Mouse (Mus musculus): ENCODE results near the gene Limk2.

The Limk2 gene

DNA sequence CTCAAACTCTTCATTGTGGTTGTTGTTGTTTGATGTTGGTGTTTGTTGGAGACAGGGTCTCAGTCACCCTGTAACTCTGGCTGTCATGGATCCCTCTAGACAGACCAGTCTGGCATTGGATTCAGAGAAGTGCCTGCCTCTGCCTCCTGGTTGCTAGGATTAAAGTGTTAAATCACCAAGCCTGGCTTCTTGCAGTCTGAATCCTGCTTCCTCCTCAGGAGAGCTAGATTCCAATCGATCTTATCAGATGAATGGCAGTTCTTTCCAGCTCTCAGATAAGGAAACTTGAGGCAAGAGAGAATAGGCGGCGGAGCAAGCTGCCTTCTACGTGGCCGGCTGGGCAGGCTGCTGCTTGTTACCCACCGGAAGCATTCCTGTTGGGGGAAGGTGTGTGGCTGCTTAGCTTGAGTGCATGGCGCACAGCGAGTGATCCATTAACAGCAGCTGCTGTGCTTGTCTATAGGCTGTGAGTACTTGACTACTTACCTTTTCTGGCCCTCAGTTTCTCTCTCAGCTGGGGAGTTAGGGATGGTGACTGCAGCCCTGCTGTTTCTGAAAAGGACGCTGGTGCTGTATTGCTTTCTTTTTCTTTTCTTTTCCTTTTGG is 74.2 kb downstream of the Limk2 start:
- no peak for DNase-seq (ENCODE audit: low read depth, low spot score)

DNA sequence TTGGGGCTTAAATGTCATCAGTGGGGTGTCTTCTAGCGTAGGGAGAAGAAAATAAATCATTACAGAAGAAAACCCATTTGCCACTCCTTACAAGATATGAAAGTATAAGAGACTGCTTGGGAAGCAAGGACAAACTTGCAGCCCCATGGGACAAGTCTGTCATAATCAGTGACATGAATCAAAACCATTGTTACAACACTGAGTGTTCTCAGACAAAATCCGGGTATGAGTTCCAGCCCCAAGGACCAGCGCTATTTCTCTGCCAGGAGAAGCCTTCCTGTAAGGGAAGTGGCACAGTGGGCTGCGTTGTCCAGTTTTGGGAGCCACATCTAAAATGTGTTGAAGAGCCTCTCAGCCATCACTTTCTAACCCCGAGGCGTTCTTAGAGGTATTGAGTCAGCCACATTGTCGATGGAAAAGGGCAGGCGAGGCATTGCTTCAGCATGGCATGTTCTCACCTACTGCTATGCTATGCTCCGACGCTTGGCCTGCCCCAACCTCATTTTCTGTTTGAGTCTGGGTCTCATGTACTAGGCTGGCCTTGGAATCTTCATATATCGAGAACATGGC is 74.8 kb downstream of the Limk2 start:
- no peak for DNase-seq (ENCODE audit: low read depth, low spot score)

DNA sequence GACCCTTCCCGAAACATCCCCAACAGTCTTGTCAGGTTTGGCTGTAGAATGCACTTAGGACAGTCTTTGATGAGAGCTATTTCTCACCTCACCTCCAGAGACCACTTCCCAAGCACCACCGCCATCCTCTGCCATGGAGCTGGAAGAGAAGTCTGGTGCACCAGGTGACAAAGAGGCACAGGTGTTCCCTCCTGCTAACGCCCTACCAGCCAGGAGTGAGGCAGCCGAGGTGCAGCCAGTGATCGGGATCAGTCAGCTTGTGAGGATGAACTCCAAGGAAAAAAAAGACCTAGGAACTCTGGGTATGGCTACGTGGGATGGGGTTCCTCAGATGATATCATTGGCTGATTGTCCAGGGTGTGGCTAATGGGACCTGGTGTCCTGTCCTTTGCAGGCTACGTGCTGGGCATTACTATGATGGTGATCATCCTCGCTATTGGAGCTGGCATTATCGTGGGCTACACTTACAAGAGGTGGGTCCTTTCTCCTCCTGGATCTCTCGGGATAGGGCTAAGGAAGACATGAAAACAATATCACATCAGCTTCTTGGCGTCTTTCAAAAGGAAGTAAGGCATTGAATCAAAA is 75.8 kb downstream of the Limk2 start:
- DNase-seq (ENCODE audit: low read depth, low spot score): no peak

DNA sequence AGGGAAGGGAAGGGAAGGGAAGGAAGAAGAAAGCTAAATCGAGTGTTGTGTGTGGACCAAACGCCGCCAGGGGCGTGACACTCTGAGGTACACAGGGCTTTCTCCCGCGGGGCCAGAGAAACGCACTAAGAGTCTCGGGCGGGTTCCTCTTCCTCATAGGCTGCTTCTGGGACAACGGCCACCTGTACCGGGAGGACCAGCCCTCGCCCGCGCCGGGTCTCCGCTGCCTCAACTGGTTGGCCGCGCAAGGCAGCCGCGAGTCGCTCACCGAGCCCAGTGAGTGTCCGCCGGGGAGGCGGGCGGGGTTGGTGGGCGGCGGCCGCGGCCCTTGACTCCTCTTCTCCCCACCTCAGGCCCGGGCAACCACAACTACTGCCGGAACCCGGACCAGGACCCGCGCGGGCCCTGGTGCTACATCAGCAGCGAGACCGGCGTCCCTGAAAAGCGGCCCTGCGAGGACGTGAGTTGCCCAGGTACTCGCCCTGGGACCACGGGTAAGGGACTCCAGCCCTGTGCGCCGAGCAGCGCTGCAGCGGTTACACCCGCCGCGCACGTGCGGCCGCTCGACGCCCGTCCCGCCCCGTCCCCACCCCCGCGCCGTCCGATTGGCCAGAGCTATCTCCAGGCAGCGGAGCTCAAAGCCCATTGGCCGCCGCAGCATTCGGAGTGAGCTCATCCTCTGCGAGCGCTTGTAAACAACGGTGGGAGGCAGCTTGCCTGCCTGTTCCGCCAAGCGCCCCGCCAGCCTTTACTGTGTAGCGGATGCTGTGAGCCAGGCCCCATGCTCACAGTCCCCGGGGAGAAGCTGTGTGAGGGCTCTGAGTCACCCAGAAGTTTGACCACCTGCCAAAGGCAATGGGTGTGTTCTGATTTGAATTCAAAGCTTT is 77.0 kb downstream of the Limk2 start:
- peak; percentile 88 for DNase-seq (ENCODE audit: low read depth, low spot score)

DNA sequence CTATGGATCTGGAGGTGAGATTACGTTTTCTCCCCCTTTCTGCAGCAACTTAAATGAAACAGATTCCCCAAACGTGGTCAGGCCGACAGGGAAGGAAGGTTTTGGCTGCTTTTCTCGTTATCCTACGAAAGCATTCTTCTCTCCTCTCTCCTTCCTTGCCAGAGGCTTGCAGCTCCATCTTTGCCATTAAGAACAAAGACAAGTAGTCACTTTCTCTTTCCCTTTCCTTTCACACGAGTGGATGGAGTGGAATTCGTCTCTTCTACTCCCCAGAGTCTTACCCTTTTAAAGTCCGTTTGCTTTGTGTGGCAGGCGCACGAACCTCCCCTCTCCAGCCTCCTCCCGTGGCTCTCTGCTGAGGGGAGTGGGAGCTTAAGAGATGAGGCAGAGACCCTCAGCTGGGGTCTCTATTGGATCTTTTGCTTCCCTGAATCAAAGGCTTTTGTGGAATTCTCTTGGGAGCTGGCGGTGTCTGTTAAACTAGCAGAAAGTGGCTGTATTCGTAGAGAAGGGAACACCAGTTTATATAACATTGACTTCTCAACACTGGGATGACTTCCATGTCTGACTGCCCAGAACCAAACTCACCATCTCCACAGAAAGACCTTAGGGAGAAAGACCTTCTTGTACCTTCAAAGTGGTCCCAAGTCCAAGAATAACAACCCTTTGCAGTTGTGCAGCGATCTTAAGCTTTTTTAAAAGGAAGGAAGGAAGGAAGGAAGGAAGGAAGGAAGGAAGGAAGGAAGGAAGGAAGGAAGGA is 77.8 kb downstream of the Limk2 start:
- DNase-seq (ENCODE audit: low read depth, low spot score): peak; percentile 8

- peak; percentile 72 for DNase-seq (ENCODE audit: low read depth, low spot score)
These were observed 78.4 kb downstream of the Limk2 start for GRCm38 (mm10) chr11:3330566-3330965.

- no peak for DNase-seq (ENCODE audit: low read depth, low spot score)
These were observed 79.0 kb downstream of the Limk2 start, which contains the start of gene Pik3ip1 for GRCm38 (mm10) chr11:3329891-3330451. Gene Pik3ip1, plus strand, starts transcription at chr11:3330401.

DNA sequence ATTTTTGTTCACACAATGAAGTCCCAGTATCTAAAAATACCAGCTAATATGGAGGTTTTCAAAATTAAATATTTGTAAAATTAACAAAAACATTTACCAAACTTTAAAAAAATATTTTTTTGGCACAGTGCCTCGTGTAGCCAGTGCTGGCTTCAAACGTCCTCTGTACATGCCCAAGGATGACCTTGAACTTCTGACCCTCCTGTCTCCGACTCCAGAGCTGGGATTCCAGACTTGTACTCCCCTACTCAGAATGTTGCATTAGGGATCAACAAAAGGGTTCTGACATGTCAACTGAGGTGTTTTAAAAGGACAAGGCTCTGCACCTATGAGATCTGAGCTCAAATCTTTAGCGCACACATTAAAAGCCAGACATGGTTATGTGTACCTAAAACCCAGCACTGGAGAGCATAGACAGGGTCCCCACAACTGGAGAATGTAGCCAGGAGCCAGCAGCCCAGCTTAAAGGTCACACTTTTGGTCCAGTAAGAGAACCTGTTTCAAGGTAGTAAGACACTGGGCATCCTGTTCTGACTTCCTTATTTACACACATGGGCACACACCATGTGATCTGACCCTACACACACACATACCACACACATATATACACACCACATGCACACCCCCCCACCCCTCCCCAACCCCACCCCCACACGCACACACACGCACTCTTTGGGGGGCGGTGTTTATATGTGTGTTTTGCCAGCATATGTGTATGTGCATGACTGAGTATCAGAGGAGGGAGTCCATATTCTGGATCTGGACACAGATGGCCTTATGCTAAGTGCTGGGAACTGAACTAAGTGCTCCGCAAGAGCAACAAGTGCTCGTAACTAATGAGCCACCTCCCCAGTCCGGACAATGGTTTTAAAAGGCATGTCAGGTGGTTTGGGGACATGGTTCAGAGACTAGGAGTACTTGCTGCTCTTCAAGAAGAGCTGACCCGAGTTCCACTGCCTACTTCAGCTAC is 79.9 kb downstream of the Limk2 start:
- no peak for DNase-seq (ENCODE audit: low read depth, low spot score)

DNA sequence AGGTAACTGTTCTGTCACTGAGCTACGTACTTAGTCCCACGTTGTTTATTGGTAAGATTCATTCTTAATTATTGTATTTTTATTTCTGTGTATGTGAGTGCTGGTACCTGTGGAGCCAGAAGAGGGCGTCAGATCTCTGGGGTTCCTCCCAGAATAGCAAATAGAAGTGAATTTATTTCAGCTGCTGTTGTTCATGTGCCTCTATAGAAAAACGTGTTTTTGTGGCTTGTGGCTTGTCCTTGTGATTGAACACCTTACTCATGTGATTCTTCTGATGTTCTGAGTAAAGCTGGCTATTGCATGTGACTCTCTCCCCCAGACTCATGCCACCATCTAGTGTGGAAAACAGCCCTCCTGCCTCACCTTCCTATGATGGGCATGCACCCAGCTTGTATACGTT is 80.7 kb downstream of the Limk2 start:
- DNase-seq (ENCODE audit: low read depth, low spot score): no peak

- DNase-seq (ENCODE audit: low read depth, low spot score): no peak
These were observed 90.7 kb downstream of the Limk2 start for GRCm38 (mm10) chr11:3318286-3318685.

DNA sequence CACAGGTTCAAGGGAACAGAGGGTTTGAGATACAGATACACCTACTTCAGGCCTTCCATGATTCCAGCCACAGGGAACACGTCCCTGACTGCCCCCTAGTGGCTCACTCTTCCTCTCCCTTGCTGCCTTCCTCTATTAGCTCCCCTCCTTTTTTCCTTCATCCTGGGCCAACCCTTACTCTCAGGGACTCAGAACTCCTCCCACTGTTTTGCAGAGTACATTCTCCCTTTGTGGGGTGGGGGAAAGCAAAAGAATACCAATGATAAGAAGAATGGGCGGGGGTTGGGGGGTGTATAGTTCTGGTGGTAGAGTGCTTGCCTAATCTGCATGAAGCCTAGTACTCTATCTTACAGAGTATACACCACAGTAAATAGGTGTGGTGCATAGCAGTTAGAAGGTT is 94.8 kb downstream of the Limk2 start:
- DNase-seq (ENCODE audit: low read depth, low spot score): no peak

- DNase-seq (ENCODE audit: low read depth, low spot score): no peak
These were observed 95.7 kb downstream of the Limk2 start for GRCm38 (mm10) chr11:3313294-3313693.

DNA sequence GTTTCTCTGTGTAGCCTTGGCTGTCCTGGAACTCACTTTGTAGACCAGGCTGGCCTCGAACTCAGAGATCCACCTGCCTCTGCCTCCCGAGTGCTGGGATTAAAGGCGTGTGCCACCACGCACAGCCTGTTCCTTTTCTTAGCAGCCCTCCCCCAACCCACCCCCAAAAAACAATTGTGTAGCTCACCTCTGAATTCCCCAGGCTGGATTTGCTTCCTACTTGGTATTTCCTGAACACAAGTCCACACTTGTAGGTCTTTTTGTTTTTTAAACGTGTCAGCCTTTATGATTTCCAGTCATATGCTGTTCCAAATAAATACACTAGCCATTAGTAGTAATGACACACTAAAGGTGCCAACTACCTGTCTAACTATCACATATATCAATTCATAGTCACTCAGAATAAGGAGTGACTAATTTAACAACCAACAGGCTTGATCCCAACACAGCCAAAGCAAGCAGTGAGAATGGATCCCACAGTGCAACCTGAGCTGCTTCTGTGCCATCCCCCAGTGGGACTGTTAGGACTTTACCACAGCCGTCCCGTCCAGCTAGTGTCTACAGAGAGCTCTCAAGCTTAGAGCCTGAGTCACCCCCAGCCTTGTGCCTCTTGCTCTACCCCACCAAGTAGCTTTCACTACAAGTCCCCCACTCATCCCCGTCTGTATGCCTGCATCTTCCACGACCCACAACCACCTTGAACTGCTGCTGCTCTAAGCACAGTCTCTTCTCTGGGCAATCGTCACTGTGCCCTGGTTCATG is 97.2 kb downstream of the Limk2 start:
- no peak for DNase-seq (ENCODE audit: low read depth, low spot score)

- DNase-seq (ENCODE audit: low read depth, low spot score): no peak
These were observed 98.0 kb downstream of the Limk2 start for GRCm38 (mm10) chr11:3310789-3311585.

DNA sequence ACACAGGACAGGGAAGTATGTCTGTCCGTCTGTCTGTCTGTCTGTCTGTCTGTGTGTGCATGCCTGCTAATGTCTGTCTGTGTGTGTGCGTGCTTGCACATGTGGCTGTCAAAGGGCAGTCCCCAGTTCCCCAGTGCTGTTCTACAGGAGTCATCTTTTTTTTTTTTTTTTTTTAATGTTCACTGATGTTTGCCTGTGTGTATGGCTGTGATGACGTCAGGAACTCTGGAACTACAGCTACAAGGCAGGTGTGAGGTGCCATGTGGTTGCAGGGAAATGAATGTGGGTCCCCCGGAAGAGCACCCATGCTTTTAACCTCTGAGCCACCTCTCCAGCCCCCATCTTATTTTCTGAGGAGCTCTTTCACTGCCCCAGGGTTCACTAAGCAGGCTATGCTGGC is 99.1 kb downstream of the Limk2 start:
- no peak for DNase-seq (ENCODE audit: low read depth, low spot score)

DNA sequence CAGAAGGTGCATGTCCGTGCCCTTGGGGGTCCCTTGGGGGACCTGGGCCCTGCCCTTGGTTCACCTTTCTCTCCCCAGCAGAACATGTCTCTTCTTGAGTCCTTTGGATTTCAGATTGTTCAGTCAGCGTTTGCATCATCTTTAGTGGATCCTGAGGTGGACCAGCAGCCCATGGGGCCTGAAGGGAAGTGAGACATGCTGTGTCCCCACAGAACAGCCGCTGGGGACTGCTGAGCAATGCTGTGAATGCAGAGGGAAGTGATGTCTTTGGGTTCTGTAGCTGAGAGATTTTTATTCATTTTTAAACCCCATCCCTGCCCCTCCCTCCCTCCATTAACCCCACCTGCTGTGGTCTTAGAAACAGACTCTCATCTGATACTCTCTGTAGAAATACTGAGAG is 101.1 kb downstream of the Limk2 start:
- DNase-seq (ENCODE audit: low read depth, low spot score): no peak

- DNase-seq (ENCODE audit: low read depth, low spot score): no peak
These were observed 103.2 kb downstream of the Limk2 start for GRCm38 (mm10) chr11:3305821-3306220.

DNA sequence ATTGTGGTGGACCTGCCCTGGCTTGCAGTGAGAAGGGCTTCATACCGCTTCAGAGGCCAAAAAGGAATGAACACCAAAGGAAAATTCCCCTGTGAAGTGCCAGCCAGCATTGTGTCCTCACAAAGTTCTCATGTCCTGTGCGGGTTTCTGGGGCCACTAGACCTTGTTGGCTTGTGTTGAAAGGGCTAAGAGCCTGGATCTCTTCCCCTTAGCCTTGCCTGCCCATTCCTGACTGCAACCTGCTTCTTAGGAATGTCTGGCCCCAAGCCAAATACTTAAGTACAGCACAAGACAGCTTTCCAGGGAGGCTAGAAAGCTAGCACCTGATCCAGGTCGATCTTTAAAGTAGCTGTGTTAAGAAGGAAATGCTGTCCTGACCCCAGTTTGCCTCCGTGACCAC is 106.2 kb downstream of the Limk2 start:
- no peak for DNase-seq (ENCODE audit: low read depth, low spot score)

DNA sequence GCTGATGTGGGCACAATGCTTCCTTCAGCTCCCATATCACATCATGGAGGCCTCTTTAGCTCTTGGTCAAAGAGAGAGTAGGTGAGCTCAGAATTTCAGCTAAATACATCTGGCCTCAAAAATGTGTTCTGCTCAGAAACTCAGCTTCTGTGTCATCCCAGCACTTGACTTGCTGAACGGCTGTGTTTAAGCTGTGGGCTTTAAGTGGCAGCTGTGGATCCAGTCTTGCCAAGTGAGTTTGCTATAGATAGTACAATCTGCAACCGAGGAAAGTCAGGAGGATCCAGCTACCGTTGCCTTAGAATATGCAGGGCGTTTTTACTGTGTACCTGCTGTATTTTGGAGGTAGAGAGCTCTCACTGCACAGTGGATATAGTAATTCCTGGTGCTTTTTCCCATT is 106.6 kb downstream of the Limk2 start:
- no peak for DNase-seq (ENCODE audit: low read depth, low spot score)

Measured in brain, embryonic 18.5 days (tissue).